Mouse (Mus musculus) central nervous system, embryonic 18 days (tissue): ENCODE data around the gene Slc7a9. TPM values are rescaled to one million over a fixed set of nuclear protein-coding genes. Genes with fewer than 3 reads are reported as not detected.

Source experiments
- polyA plus RNA-seq: library from polyadenylated mRNA; depleted of rRNA; stranded (reverse); fragments of >200 nt; gene quantifications from 2 replicates; pipeline ENCODE4 v1.2.3, GENCODE M21; 2012; rRNA removed

Gene Slc7a9
- 0.12 TPM in 2 replicates for polyA plus RNA-seq

DNA sequence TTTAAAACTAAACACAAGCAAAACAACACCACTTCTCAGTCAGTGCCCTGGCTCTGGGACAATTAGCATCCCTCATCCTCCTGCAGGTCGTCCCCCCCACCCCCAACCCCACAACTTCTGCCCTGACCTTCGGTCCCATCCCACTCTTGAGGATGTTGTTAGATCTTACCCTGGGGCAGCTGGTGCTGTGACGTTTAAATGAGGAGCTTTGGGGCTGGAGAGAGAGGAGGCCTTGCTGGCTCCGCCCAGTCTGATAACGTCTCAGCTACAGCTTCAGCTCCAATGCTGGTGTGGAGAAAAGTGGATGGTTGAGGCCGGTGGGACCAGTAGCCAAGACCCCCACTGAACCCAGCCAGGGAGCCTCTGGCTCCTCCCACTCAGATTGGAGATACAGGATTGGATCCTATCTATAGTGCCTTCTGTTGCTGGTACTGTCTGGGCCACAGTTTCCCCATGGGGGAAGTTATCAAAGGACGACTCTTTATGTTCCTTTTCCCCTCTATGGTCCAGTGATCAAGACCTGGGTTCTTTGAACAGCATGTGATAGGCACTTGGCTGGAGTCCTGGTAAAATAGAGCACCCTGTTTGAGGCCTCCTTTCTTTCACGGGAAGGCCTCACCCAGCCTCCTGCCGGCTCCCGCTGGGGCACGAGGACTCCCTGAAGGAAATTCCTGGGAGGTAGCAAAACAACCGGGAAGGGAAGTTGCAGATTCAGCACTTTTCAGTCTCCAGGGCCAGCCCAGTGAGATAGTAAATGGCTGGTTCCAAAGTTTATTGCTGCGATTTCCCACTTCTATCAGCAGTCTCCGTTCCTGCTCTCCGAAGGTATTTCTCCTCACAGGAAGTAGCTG is at the start of gene Slc7a9:
Gene Slc7a9 (plus strand): TSS at position 801 of the 851 bp plus-strand sequence.

Other genes starting within 250 kb of the Slc7a9 start
- gene Lrp3, start 233.3 kb upstream of the Slc7a9 start, polyA plus RNA-seq = 73.7 and 80.6 TPM in 2 replicates
- gene Gpatch1, start 130.4 kb upstream of the Slc7a9 start, polyA plus RNA-seq = 18.7 and 20.1 TPM in 2 replicates
- 1.9 and 2.4 TPM in 2 replicates for gene Rhpn2, start 114.6 kb upstream of the Slc7a9 start, polyA plus RNA-seq
- 6.9 and 7.3 TPM in 2 replicates for gene Faap24, start 52.0 kb upstream of the Slc7a9 start, polyA plus RNA-seq
- 28.1 and 28.6 TPM in 2 replicates for gene Cep89, start 51.8 kb upstream of the Slc7a9 start, polyA plus RNA-seq
- 0.43 and 0.51 TPM in 2 replicates for gene Tdrd12, start 88.9 kb downstream of the Slc7a9 start, polyA plus RNA-seq
- 81.9 and 86.2 TPM in 2 replicates for gene Nudt19, start 107.5 kb downstream of the Slc7a9 start, polyA plus RNA-seq
- gene Rgs9bp, start 136.8 kb downstream of the Slc7a9 start, polyA plus RNA-seq = 0.41 and 0.47 TPM in 2 replicates
- gene Ankrd27, start 137.4 kb downstream of the Slc7a9 start, polyA plus RNA-seq = 33.4 and 34.7 TPM in 2 replicates
- 185 and 201 TPM in 2 replicates for gene Pdcd5, start 198.7 kb downstream of the Slc7a9 start, polyA plus RNA-seq